Mouse (Mus musculus) heart, postnatal 0 days (tissue): ENCODE measurements at regions not wholly inside any gene's neighbourhood (a gene's known extent, or its start where the extent isn't known, plus 50 kb on each side); places are given as distances from the start of the nearest gene placed in this dataset.

Experiments
- ATAC-seq: fragments of 200-750 bp; cut with Nextera tagmentation; 2 replicates; pipeline ENCODE4 v1.8.0; 2017; ENCODE audit warnings: low read depth, moderate number of reproducible peaks, moderate library complexity; ENCODE audit not compliant: insufficient read depth
- DNase-seq: peaks from one replicate; pipeline ENCODE4 v3.0.0-alpha.2; 2016; ENCODE audit warnings: low spot score
- H3K27ac ChIP-seq: fragments of 300-500 bp; sonication (generic); 2 replicates; pipeline ENCODE4 v1.5.1; 2014; ENCODE audit warnings: low read depth, mild to moderate bottlenecking
- H3K27me3 ChIP-seq: fragments of 300-500 bp; sonication (generic); 2 replicates; pipeline ENCODE4 v1.6.1; 2014; ENCODE audit warnings: low read length, mixed read lengths; ENCODE audit not compliant: control insufficient read depth, insufficient read depth
- H3K36me3 ChIP-seq: fragments of 300-500 bp; sonication (generic); replicated peaks from 2 replicates; pipeline ENCODE4 v1.6.1; 2014; ENCODE audit warnings: low read length, mixed read lengths; ENCODE audit not compliant: control insufficient read depth, insufficient read depth
- H3K4me1 ChIP-seq: fragments of 300-500 bp; sonication (generic); 2 replicates; pipeline ENCODE4 v1.6.1; 2014; ENCODE audit warnings: antibody characterized with exemption; ENCODE audit not compliant: control insufficient read depth, insufficient read depth
- H3K4me2 ChIP-seq: fragments of 300-500 bp; sonication (generic); 2 replicates; pipeline ENCODE4 v1.6.1; 2014; ENCODE audit warnings: low read depth, mild to moderate bottlenecking, low read length, moderate library complexity
- H3K4me3 ChIP-seq: fragments of 300-500 bp; sonication (generic); 2 replicates; pipeline ENCODE4 v1.5.1; 2014; ENCODE audit warnings: low read depth, low read length
- H3K9ac ChIP-seq: fragments of 300-500 bp; sonication (generic); replicated peaks from 2 replicates; pipeline ENCODE4 v1.6.1; 2014; ENCODE audit warnings: low read depth, low read length, mixed read lengths
- H3K9me3 ChIP-seq: fragments of 300-500 bp; sonication (generic); replicated peaks from 2 replicates; pipeline ENCODE4 v1.6.1; 2016; ENCODE audit warnings: low read length; ENCODE audit not compliant: control insufficient read depth
- CTCF ChIP-seq: IDR thresholded peaks from 2 replicates; pipeline ENCODE4 v1.5.1; 2016; ENCODE audit warnings: antibody characterized with exemption, control low read depth, low read depth
- EP300 ChIP-seq: IDR thresholded peaks from 2 replicates; pipeline ENCODE4 v1.6.1; 2016; ENCODE audit warnings: antibody characterized with exemption, low read depth
- WGBS: fragments of 180-500 bp; shearing (Covaris S2); extraction: QIAGEN DNeasy Blood & Tissue Kit; methylation state at CpG from one replicate; pipeline ENCODE4 v1.1.7; 2014; 5-methylcytosine and 5-hydroxymethylcytosine counted together

GRCm38 (mm10) chr15:56818158-56818690 is 659.2 kb downstream of the Slc22a22 start:
- no peak for DNase-seq
- no peaks in the 10 kb centered on the region for H3K9me3 ChIP-seq
- H3K27ac ChIP-seq, result no peak overlapping the region
- H3K4me1 ChIP-seq, result no peaks in the 10 kb centered on the region
- 43% methylated on average over 4 of the region's 4 CpGs for WGBS
- TF ChIP-seq EP300, result no peak
- no peak for TF ChIP-seq CTCF
- no peak overlapping the region for H3K9ac ChIP-seq
- no peaks in the 10 kb centered on the region for H3K27me3 ChIP-seq
- ATAC-seq, result no peak
- no peaks in the 10 kb centered on the region for H3K36me3 ChIP-seq
- no peak overlapping the region for H3K4me2 ChIP-seq
- H3K4me3 ChIP-seq, result no peak overlapping the region

DNA sequence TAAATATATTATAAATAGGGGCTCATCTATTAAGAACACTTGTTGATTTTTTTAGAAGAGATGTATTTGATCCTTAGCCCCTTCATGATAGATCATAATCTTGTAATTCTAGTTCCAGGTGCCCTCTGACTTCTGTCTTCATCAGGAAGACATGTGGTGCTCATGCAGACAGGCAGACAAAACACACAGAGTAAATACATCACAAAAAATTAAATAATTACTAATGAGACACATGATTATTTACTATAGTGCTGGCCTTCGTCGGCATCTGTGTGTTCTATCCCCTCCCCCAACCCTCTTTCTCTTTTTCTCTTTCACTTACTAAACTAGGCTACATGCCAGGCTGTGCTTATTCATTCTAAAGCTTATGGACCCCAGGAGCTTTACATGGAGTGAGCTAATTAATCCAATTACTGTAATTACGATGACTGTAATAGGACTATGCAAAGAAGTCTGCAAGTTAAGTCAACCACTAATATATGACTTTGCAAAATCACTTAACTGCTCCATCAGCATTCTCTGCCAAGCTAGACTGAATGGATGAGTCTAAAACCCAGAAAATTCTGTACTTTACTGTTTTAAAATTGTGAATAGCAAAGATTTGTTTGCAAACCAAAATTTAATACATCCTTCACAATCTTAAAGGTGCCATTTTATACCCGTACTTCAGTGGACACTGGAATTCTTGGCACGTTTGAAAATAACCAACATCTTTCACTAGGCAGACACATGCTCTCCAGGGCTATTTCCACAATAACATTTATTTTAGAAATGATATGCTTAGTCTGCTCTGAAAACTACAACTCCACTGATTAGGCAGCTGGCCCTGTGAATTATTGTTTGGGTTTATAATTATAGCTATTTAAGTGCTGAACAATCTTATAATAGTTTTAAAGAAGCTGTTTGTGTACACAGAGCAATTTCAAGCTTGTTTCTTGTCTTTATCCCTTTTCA is 659.9 kb downstream of the Slc22a22 start:
- ATAC-seq (no peak), DNase-seq (no peak)
- Histone ChIP-seq H3K27ac (no peak overlapping the region), H3K9ac (no peak overlapping the region), H3K27me3 (no peaks in the 10 kb centered on the region), H3K36me3 (no peaks in the 10 kb centered on the region), H3K9me3 (no peaks in the 10 kb centered on the region), H3K4me3 (no peak overlapping the region), H3K4me2 (no peak overlapping the region), H3K4me1 (no peaks in the 10 kb centered on the region)
- no peak for TF ChIP-seq CTCF
- no peak for TF ChIP-seq EP300
- 59% methylated on average over 5 of the region's 5 CpGs for WGBS

DNA sequence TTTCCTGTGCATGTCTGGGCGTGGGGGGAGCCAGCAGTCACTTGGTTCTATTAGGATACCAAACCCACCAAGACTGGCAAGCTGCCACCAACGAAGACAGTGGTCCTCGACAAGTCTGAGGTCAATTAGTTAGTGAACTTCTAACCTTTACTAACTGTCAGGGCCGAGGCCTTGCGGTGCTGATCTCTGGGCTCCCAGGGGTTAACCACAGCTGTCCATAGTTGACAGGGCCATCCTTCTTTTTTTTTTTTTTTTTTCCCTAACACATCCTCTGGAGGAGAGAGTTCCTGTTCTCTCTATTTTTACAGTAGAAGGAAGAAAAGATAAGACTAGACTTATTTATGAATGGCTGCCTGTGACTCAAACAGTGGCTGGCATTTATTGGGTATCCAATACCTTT is 663.5 kb downstream of the Slc22a22 start:
- no peak overlapping the region for H3K4me3 ChIP-seq

DNA sequence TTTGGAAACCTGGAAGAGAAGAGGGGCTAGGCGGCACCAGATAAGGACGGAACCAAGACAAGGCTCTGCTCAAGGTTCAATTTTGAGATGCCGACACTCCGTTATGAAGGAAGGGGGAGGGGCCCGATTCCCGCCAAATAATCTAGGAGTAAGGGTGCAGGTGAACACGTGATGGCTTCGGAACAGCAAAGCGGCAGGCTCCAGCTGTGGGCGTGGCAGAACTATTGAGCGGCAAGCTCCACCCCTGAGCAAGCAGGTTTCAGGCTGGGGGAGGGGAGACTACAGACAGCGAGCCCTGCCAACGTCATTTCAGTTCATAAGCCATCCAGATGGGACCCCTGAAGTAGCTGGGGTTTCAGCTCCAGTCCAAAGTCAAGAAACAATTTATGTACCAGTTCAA is 667.3 kb downstream of the Slc22a22 start:
- Histone ChIP-seq H3K4me1 (no peaks in the 10 kb centered on the region), H3K27me3 (no peaks in the 10 kb centered on the region), H3K4me3 (no peak overlapping the region), H3K9me3 (no peaks in the 10 kb centered on the region), H3K4me2 (no peak overlapping the region), H3K9ac (no peak overlapping the region), H3K36me3 (no peaks in the 10 kb centered on the region), H3K27ac (no peak overlapping the region)
- DNase-seq (no peak), ATAC-seq (no peak)
- 51% methylated on average over 13 of the region's 13 CpGs for WGBS
- TF ChIP-seq EP300 (no peak), CTCF (no peak)

More for the DNA sequence above, 663.5 kb downstream of the Slc22a22 start:
- ATAC-seq (no peak), DNase-seq (no peak)
- no peak overlapping the region for H3K27ac ChIP-seq
- 35% methylated on average over 5 of the region's 5 CpGs for WGBS
- TF ChIP-seq CTCF (no peak), EP300 (no peak)
- no peaks in the 10 kb centered on the region for H3K27me3 ChIP-seq
- H3K4me2 ChIP-seq, result no peak overlapping the region
- no peaks in the 10 kb centered on the region for H3K36me3 ChIP-seq
- no peaks in the 10 kb centered on the region for H3K9me3 ChIP-seq
- H3K9ac ChIP-seq, result no peak overlapping the region
- no peaks in the 10 kb centered on the region for H3K4me1 ChIP-seq

DNA sequence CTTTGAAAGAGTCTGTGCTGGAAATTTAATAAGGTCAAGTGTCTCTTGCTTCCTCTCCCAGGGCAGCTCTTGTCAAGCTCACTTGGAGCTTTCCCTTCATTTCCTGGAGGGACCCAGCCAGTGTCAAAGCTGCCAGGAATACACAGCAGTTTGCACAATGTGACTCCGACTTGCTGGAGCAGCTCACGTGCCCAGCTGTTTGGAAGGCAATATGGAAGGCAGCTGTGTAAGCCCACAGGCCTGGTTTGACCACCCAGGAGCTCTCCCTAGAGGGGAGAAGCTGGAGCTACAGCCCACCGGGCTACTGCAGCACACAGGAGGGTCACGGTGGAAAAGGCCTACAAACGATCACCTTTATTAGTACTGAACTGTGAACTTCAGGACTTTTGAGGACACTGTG is 669.8 kb downstream of the Slc22a22 start:
- no peaks in the 10 kb centered on the region for H3K27me3 ChIP-seq
- TF ChIP-seq EP300 (no peak), CTCF (no peak)
- no peak overlapping the region for H3K4me3 ChIP-seq
- no peaks in the 10 kb centered on the region for H3K36me3 ChIP-seq
- ATAC-seq (no peak), DNase-seq (no peak)
- H3K9ac ChIP-seq, result no peak overlapping the region
- no peaks in the 10 kb centered on the region for H3K4me1 ChIP-seq
- H3K27ac ChIP-seq, result no peak overlapping the region
- 69% methylated on average over 5 of the region's 5 CpGs for WGBS
- H3K9me3 ChIP-seq, result no peaks in the 10 kb centered on the region
- H3K4me2 ChIP-seq, result no peak overlapping the region

DNA sequence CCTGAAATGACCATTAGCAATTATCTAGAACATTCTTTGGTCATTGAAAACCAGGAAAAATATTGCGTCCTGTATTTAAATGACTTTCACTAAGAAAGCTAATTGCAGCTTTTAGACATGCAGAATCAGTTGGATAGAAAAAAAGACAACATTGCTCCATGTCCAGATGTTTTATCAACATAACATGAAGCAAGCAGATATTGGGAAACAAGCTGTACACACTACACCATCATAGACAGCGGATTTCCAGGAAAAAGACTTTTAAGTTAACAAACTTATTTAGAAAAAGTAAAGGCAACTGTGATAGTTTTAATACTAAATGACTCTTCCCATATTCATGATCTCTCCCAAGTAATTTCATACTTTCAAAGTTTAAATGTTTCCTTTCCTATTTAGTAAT is 675.5 kb downstream of the Slc22a22 start:
- ATAC-seq (no peak), DNase-seq (no peak)
- H3K36me3 ChIP-seq, result no peaks in the 10 kb centered on the region
- H3K9me3 ChIP-seq, result no peaks in the 10 kb centered on the region
- H3K27me3 ChIP-seq, result no peaks in the 10 kb centered on the region
- no peak overlapping the region for H3K27ac ChIP-seq
- no peak overlapping the region for H3K9ac ChIP-seq
- no peaks in the 10 kb centered on the region for H3K4me1 ChIP-seq
- no peak overlapping the region for H3K4me2 ChIP-seq
- 82% methylated on average over 2 of the region's 2 CpGs for WGBS
- no peak for TF ChIP-seq EP300
- TF ChIP-seq CTCF, result no peak
- H3K4me3 ChIP-seq, result no peak overlapping the region
